Mouse (Mus musculus) embryo, embryonic 11.5 days (tissue): ENCODE measurements around the gene Oser1.

Experiments
- DNase-seq: peaks from one replicate; pipeline ENCODE4 v3.0.0-alpha.2; 2012; ENCODE audit warnings: low read depth, low spot score

Oser1 gene

GRCm38 (mm10) chr2:163360858-163361623 is 63.5 kb downstream of the Oser1 start:
- DNase-seq, result no peak

- DNase-seq, result no peak
These were observed 65.2 kb downstream of the Oser1 start for GRCm38 (mm10) chr2:163359253-163359652.

- no peak for DNase-seq
These were observed 65.8 kb downstream of the Oser1 start for GRCm38 (mm10) chr2:163358662-163359061.

GRCm38 (mm10) chr2:163356113-163356840 is 68.2 kb downstream of the Oser1 start:
- DNase-seq, result no peak
